Mouse (Mus musculus): ENCODE data around the gene Fancc. TPM values are rescaled to one million over a fixed set of nuclear protein-coding genes. Genes with fewer than 3 reads are reported as not detected.
A peak's percentile ranks its signal among the peaks of the same experiment; 100 is the strongest.

The Fancc gene
- polyA plus RNA-seq, 1 experiment from 2014 or later, result 24.0 TPM

DNA sequence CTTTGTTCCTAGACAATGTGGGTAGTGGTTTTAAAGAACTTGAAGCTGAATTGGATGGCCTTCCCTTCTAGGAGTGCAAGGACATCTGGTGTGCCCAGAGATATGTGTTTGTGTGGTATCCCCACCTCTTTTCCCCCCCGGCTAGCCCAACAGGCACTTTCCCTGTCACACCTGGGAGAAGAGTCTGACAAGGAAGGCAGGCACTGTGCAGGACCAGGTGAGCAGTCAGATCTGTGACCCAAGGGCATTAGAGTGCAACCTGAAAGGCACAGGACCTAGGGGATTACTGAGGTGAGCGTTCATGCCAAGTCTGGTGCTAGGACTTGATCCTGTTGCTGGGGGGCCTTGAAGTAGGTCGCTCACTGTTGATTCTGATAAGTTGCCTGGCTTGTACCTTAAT lies 255.4 kb downstream of the Fancc start:
- ATAC-seq (ENCODE audit: low FRiP score, low read depth), result no peak
- no peaks in the 10 kb centered on the region for H3K27me3 ChIP-seq (replicated peaks)
- WGBS, result 86% methylated on average over 3 of the region's 3 CpGs
- no peaks in the 10 kb centered on the region for H3K9me3 ChIP-seq
- no peaks in the 10 kb centered on the region for H3K36me3 ChIP-seq
- no peak overlapping the region for H3K9ac ChIP-seq
- H3K4me3 ChIP-seq, result peak overlapping the region; percentile 2; the same call in 1 of the 2 replicates
- H3K27ac ChIP-seq, result no peak overlapping the region
- peaks cover 30% of the 10 kb centered on the region for H3K4me1 ChIP-seq
- peak overlapping the region; percentile 65 for H3K4me2 ChIP-seq (replicated peaks)

DNA sequence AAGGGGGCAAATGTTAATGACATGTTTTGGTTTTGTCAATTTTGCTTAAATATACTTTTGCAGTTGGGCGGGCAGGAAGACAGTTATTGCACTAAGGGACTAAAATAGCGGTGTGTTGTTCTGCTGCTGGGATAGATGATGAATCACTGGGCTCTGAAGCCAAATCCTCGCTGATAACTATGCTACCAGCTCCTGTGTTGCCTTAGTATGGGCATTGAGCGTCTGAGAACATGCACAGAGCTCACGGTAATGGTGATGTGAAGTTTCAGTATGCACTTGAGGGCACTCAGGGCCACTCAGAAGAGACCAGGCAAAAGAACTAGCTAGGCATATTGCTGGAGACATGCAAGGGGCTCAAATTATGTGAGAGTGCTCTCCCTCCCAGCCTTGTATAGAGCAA lies 256.2 kb downstream of the Fancc start:
- H3K4me3 ChIP-seq, result peak overlapping the region; percentile 55
- H3K4me1 ChIP-seq, result peaks cover 30% of the 10 kb centered on the region
- H3K27me3 ChIP-seq (replicated peaks), result no peaks in the 10 kb centered on the region
- WGBS, result 42% methylated on average over 5 of the region's 5 CpGs
- H3K36me3 ChIP-seq, result no peaks in the 10 kb centered on the region
- H3K27ac ChIP-seq, result no peak overlapping the region
- H3K4me2 ChIP-seq (replicated peaks), result peak overlapping the region; percentile 65
- no peak for ATAC-seq (ENCODE audit: low FRiP score, low read depth)
- peak overlapping the region; percentile 71 for H3K9ac ChIP-seq
- H3K9me3 ChIP-seq, result no peaks in the 10 kb centered on the region

DNA sequence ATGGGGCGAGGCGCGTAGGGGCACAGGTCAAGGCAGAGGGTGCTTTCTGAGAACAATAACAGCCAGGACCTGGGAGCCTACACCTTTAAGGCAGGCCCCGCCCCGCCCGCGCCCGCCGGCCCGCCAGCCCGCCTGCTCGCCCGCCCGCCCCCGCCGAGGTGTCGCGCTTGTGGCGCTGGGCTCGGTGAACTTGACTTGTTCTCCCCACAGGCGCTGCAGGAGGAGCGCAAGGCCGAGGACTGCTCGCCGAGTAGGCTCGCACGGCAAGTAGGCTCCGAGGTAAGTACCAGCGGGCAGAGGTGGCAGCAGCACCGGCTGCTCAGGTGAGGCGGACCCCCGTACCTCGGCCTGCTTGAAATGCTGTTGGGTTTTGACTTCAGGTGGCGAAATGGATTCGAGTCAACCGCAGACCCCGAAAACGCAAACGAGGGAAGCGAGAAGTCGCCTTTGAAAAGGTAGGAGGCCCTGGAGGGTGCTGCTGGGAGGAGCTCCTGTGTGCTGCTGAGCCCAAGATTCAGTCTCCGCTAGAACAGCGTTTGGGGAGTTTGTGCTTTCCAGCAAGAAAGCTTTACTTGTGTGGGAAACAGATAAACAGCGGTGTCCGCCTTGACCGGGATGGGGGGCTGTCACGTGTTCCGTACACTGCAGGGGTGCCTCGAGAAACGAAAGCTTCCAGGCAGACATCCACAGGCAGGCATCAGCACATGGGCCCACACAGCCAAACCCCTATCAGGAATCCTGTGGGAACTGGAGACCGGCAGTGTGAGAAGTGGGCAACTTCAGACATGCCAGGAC lies 257.0 kb downstream of the Fancc start:
- no peaks in the 10 kb centered on the region for H3K27me3 ChIP-seq (replicated peaks)
- H3K4me1 ChIP-seq, result peaks cover 24% of the 10 kb centered on the region
- H3K36me3 ChIP-seq, result no peaks in the 10 kb centered on the region
- H3K27ac ChIP-seq, result peak overlapping the region; percentile 23; the same call in 1 of the 2 replicates
- H3K4me3 ChIP-seq, result peak overlapping the region; percentile 55
- H3K9me3 ChIP-seq, result no peaks in the 10 kb centered on the region
- ATAC-seq (ENCODE audit: low FRiP score, low read depth), result peak; percentile 75
- H3K4me2 ChIP-seq (replicated peaks), result peak overlapping the region; percentile 65
- peak overlapping the region; percentile 71 for H3K9ac ChIP-seq
- WGBS, result under 1% methylated on average over 51 of the region's 51 CpGs

DNA sequence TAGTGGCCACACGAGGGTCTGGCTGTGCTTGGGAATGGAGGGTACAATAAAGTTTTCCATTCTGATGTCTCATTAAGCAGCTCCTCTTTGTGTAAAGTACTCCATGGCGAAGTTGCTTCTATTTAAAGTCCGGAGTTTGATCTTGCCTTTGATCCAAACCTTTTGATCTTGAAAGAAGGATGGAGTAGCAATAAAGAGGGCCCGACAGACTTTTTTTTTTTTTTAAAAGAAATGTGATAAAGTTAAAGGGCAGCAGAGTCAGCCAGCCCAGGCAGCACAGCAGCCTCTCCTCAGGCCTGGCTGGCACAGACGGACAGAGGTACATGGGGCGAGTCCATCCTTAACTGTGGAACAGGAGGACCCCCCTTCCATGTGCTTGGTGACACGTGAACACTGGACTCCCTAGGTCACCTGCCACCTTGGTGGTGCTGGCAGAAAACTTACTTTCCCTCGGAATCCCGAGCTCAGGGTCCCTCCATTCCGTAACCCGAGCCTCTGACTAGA lies 257.7 kb downstream of the Fancc start:
- 4% methylated on average over 11 of the region's 11 CpGs for WGBS

DNA sequence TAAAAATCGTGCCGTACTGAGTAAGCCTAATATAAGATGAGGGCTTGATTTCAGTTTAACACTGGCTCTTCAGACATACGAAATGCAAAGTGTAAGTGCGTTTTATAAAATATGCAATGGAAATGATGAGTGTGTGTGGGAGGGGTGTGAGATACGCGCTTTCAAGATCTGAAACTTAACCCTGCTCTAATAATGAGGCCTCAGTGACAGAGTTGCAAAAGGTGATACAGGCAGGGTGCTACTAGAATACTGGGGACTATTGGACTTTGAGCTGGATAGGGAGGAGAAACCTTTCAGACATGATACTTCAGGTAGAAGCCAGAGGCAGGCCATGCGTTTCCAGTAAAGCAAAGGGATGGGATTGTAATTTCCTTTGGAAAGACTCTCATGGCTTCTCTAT lies 259.0 kb downstream of the Fancc start:
- ATAC-seq (ENCODE audit: low FRiP score, low read depth), result no peak
- Histone ChIP-seq H3K27me3 (replicated peaks) (no peaks in the 10 kb centered on the region), H3K9ac (no peak overlapping the region), H3K4me3 (no peak overlapping the region), H3K9me3 (no peaks in the 10 kb centered on the region), H3K4me1 (peaks cover 11% of the 10 kb centered on the region; the same call in 1 of the 2 replicates), H3K27ac (no peak overlapping the region), H3K4me2 (replicated peaks) (no peak overlapping the region), H3K36me3 (no peaks in the 10 kb centered on the region)
- WGBS, result 90% methylated on average over 7 of the region's 7 CpGs

More for the DNA sequence above, 257.7 kb downstream of the Fancc start:
- Histone ChIP-seq H3K36me3 (no peaks in the 10 kb centered on the region), H3K9me3 (no peaks in the 10 kb centered on the region), H3K9ac (peak overlapping the region; percentile 71), H3K27ac (no peak overlapping the region), H3K27me3 (replicated peaks) (no peaks in the 10 kb centered on the region), H3K4me3 (peak overlapping the region; percentile 55), H3K4me2 (replicated peaks) (peak overlapping the region; percentile 65), H3K4me1 (peaks cover 20% of the 10 kb centered on the region)
- peak; percentile 67 for ATAC-seq (ENCODE audit: low FRiP score, low read depth)

DNA sequence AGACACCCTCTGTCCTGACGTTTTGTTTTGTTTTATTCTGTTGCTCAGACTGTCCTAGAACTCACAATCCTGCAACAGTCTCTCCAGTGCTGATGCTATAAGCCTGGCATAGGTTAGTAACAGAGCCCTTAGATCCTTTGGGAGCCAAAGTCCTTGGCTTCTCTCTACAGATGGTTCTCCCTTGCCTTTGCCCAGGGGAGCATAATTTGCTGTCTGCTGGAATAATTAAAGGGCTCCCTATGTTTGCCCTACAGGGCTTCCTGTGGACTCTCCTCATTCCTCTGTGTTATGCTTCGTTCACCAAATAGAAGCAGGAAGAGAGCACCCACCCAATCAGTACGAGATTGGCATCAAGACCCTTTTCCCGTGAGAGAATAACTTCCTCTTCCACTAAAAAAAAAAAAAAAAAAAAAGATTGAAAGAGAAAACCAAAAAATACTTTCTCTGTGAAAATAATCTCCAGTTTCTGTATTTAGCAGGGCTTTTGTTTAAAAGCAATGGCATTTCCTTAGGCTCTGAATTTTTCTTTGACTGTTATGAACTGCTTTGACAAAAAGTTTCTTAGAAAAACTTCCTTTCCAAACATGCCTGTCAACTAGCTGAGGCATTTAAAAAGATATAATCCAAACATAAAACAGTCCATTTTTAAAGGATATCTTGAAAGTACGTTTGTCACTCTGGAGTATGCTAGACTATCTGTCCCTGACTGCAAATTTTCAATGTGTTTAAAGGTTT lies 260.8 kb downstream of the Fancc start:
- Histone ChIP-seq H3K4me1 (peaks cover 8% of the 10 kb centered on the region; the same call in 1 of the 2 replicates), H3K36me3 (no peaks in the 10 kb centered on the region), H3K27ac (no peak overlapping the region), H3K9me3 (no peaks in the 10 kb centered on the region), H3K4me3 (no peak overlapping the region), H3K27me3 (replicated peaks) (no peaks in the 10 kb centered on the region), H3K4me2 (replicated peaks) (no peak overlapping the region), H3K9ac (no peak overlapping the region)
- WGBS, result 60% methylated on average over 5 of the region's 5 CpGs
- ATAC-seq (ENCODE audit: low FRiP score, low read depth), result no peak

DNA sequence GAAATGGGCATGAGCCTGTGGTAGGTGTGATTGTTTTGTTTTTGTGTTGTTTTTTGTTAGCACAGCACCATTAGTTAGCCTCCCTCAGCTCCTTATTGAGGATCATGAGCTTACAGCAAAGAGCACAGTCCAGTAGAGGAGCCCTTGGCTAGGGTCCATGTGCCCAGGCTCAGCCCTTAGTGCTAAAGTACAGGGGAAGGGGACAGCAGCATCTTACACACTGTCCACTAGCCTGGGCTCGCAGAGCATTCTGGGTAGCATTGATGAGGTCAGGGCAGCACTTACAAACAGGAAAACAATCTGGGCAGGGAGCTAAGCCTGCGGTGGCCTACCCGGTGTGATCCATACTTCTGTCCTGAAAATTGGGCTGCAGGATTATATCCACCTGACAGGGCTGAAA lies 261.5 kb downstream of the Fancc start:
- Histone ChIP-seq H3K4me3 (no peak overlapping the region), H3K9ac (no peak overlapping the region), H3K4me2 (replicated peaks) (no peak overlapping the region), H3K9me3 (no peaks in the 10 kb centered on the region), H3K36me3 (no peaks in the 10 kb centered on the region), H3K4me1 (peaks cover 2% of the 10 kb centered on the region; the same call in 1 of the 2 replicates), H3K27ac (no peak overlapping the region), H3K27me3 (replicated peaks) (no peaks in the 10 kb centered on the region)
- 85% methylated on average over 3 of the region's 3 CpGs for whole genome bisulfite sequencing
- no peak for ATAC-seq (ENCODE audit: low FRiP score, low read depth)

MicroRNAs encoded within 50 kb of the gene (microRNA counts, 519-probe panel; counts per million panel counts)
- microRNA mmu-miR-23b (4,362 counts per million, percentile 79 among the panel's probes with 10 or more counts), microRNA mmu-miR-24 (4,159 counts per million, percentile 77 among the panel's probes with 10 or more counts), microRNA mmu-miR-27b (342 counts per million, percentile 67 among the panel's probes with 10 or more counts)

Small RNA genes within 50 kb of the gene (microRNA-seq; reads per million reads assigned to microRNA genes)
- 14,139 reads per million, percentile 97 among the genes with 10 or more reads in this experiment for gene Mir23b
- not detected for gene Mir24-1
- 1,295 reads per million, percentile 82 among the genes with 10 or more reads in this experiment for gene Mir27b
- gene Mir3074-1, result not detected

Other genes with a start within 250 kb of the Fancc start
- gene Ptch1, start 76.3 kb upstream of the Fancc start, polyA plus RNA-seq (2016; fragmentation: Nextera tagmentation; extraction: Ambion mirVana), result 22.6 and 23.9 TPM in 2 replicates

Measured in neural tube, embryonic 12.5 days (tissue).